Mouse (Mus musculus) CH12.LX (cell line): ENCODE data around the gene Cela3a. TPM values are rescaled to one million over a fixed set of nuclear protein-coding genes. Genes with fewer than 3 reads are reported as not detected.

Experiments used
- DNase-seq: peaks from one replicate; pipeline ENCODE4 v3.0.0-alpha.2; 2013; ENCODE audit errors: extremely low read depth
- H3K27ac ChIP-seq: 2 replicates; pipeline ENCODE4 v1.5.1; 2012; ENCODE audit warnings: low read depth, mild to moderate bottlenecking, control low read depth, moderate library complexity; ENCODE audit not compliant: insufficient read depth
- H3K27me3 ChIP-seq: replicated peaks from 2 replicates; pipeline ENCODE3; 2012; ENCODE audit warnings: inconsistent platforms
- H3K36me3 ChIP-seq, 2 experiments: replicated peaks in 1 of 2; 2 replicates each; pipeline versions ENCODE3 to v1.6.1; 2012; ENCODE audit warnings: inconsistent platforms in 1 of 2, low read length in 1 of 2, mild to moderate bottlenecking in 1 of 2, mixed read lengths in 1 of 2, moderate library complexity in 1 of 2; ENCODE audit not compliant: control insufficient read depth in 1 of 2, insufficient read depth in 1 of 2
- H3K4me1 ChIP-seq, 2 experiments: 2 replicates each; pipeline ENCODE4 v1.6.1; 2012; ENCODE audit warnings: inconsistent platforms in 1 of 2, moderate library complexity in 1 of 2; ENCODE audit not compliant: insufficient read depth in 2 of 2, control insufficient read depth in 1 of 2
- H3K4me2 ChIP-seq: 2 replicates; pipeline ENCODE4 v1.6.1; 2012; ENCODE audit warnings: low read depth, mild to moderate bottlenecking, control low read depth; ENCODE audit not compliant: poor library complexity, insufficient read depth, severe bottlenecking
- H3K4me3 ChIP-seq, 3 experiments: fragments of 150-350 bp in 1 of 3; sonication (generic) in 1 of 3; replicated peaks in 1 of 3; 2 replicates each; pipeline versions ENCODE3 to v1.5.1; 2011 to 2012; ENCODE audit warnings: low read depth in 2 of 3, low read length in 2 of 3, mild to moderate bottlenecking in 2 of 3, moderate library complexity in 2 of 3, control low read depth in 1 of 3, improper control_type of control experiment in 1 of 3, inconsistent platforms in 1 of 3, mixed read lengths in 1 of 3; ENCODE audit not compliant: poor library complexity in 1 of 3
- H3K79me2 ChIP-seq: replicated peaks from 2 replicates; pipeline ENCODE4 v1.6.1; 2012; ENCODE audit warnings: mild to moderate bottlenecking, moderate library complexity; ENCODE audit not compliant: control insufficient read depth, poor library complexity, insufficient read depth, severe bottlenecking; ENCODE audit errors: extremely low read depth
- H3K9ac ChIP-seq: 2 replicates; pipeline ENCODE4 v1.6.1; 2012; ENCODE audit warnings: low read depth, mild to moderate bottlenecking, control low read depth, moderate library complexity; ENCODE audit not compliant: insufficient read depth
- H3K9me3 ChIP-seq: replicated peaks from 2 replicates; pipeline ENCODE3; 2012; ENCODE audit warnings: low read length, inconsistent platforms, mixed read lengths
- BHLHE40 ChIP-seq: IDR thresholded peaks from 2 replicates; pipeline ENCODE4 v1.6.1; 2011; ENCODE audit warnings: mild to moderate bottlenecking, low read depth, low read length, improper control_type of control experiment
- CHD2 ChIP-seq: IDR thresholded peaks from 2 replicates; pipeline ENCODE4 v1.6.1; 2011; ENCODE audit warnings: low read length, improper control_type of control experiment
- CTCF ChIP-seq, 2 experiments: IDR thresholded peaks in 1 of 2; conservative IDR thresholded peaks in 1 of 2; 2 replicates each; pipeline ENCODE4 v1.5.1; 2011 to 2012; ENCODE audit warnings: low read depth in 2 of 2, low read length in 2 of 2, improper control_type of control experiment in 1 of 2, inconsistent platforms in 1 of 2, mild to moderate bottlenecking in 1 of 2, moderate library complexity in 1 of 2
- E2F4 ChIP-seq: IDR thresholded peaks from 2 replicates; pipeline ENCODE4 v1.6.1; 2011; ENCODE audit warnings: low read depth, low read length, improper control_type of control experiment; ENCODE audit not compliant: insufficient replicate concordance
- ELF1 ChIP-seq: IDR thresholded peaks from 2 replicates; pipeline ENCODE4 v1.6.1; 2014; ENCODE audit warnings: low read depth, mild to moderate bottlenecking, inconsistent platforms, low read length, improper control_type of control experiment
- EP300 ChIP-seq: IDR thresholded peaks from 2 replicates; pipeline ENCODE4 v1.6.1; 2011; ENCODE audit warnings: low read length, improper control_type of control experiment
- JUN ChIP-seq: IDR thresholded peaks from 2 replicates; pipeline ENCODE4 v1.6.1; 2011; ENCODE audit warnings: low read depth, mild to moderate bottlenecking, low read length, improper control_type of control experiment, moderate library complexity; ENCODE audit not compliant: insufficient read depth
- MAFK ChIP-seq: IDR thresholded peaks from 2 replicates; pipeline ENCODE4 v1.6.1; 2011; ENCODE audit warnings: low read length, improper control_type of control experiment; ENCODE audit not compliant: insufficient replicate concordance
- MEF2A ChIP-seq: IDR thresholded peaks from 2 replicates; pipeline ENCODE4 v1.6.1; 2014; ENCODE audit warnings: low read depth, mild to moderate bottlenecking, inconsistent platforms, low read length, improper control_type of control experiment, borderline replicate concordance
- MXI1 ChIP-seq: IDR thresholded peaks from 2 replicates; pipeline ENCODE4 v1.6.1; 2011; ENCODE audit warnings: mild to moderate bottlenecking, low read depth, low read length, improper control_type of control experiment
- MYC ChIP-seq: IDR thresholded peaks from 2 replicates; pipeline ENCODE4 v1.6.1; 2011; ENCODE audit warnings: low read depth, mild to moderate bottlenecking, improper control_type of control experiment, low read length
- NELFE ChIP-seq: IDR thresholded peaks from 2 replicates; pipeline ENCODE4 v1.6.1; 2011; ENCODE audit warnings: low read depth, low read length, improper control_type of control experiment
- NRF1 ChIP-seq: IDR thresholded peaks from 2 replicates; pipeline ENCODE4 v1.6.1; 2014; ENCODE audit warnings: low read depth, mild to moderate bottlenecking, inconsistent platforms, low read length, improper control_type of control experiment, moderate library complexity
- POLR2AphosphoS2 ChIP-seq: IDR thresholded peaks from 2 replicates; pipeline ENCODE4 v1.6.1; 2011; ENCODE audit warnings: low read depth, low read length, improper control_type of control experiment
- RAD21 ChIP-seq: IDR thresholded peaks from 2 replicates; pipeline ENCODE4 v1.6.1; 2011; ENCODE audit warnings: low read depth, mild to moderate bottlenecking, low read length, improper control_type of control experiment, moderate library complexity
- RCOR1 ChIP-seq: conservative IDR thresholded peaks from 2 replicates; pipeline ENCODE4 v1.6.1; 2012; ENCODE audit warnings: low read depth, mild to moderate bottlenecking, inconsistent platforms, low read length, improper control_type of control experiment
- SMC3 ChIP-seq: IDR thresholded peaks from 2 replicates; pipeline ENCODE4 v1.6.1; 2011; ENCODE audit warnings: low read depth, low read length, improper control_type of control experiment
- TCF12 ChIP-seq: IDR thresholded peaks from 2 replicates; pipeline ENCODE4 v1.6.1; 2014; ENCODE audit warnings: low read depth, mild to moderate bottlenecking, inconsistent platforms, low read length, improper control_type of control experiment
- USF1 ChIP-seq: IDR thresholded peaks from 2 replicates; pipeline ENCODE4 v1.6.1; 2014; ENCODE audit warnings: low read depth, mild to moderate bottlenecking, inconsistent platforms, low read length, improper control_type of control experiment
- USF2 ChIP-seq: conservative IDR thresholded peaks from 2 replicates; pipeline ENCODE4 v1.6.1; 2011; ENCODE audit warnings: low read depth, low read length, improper control_type of control experiment
- ZC3H11A ChIP-seq: IDR thresholded peaks from 2 replicates; pipeline ENCODE4 v1.6.1; 2012; ENCODE audit warnings: low read depth, mild to moderate bottlenecking, inconsistent platforms, low read length, improper control_type of control experiment
- ZKSCAN1 ChIP-seq: IDR thresholded peaks from 2 replicates; pipeline ENCODE4 v1.6.1; 2012; ENCODE audit warnings: low read depth, inconsistent platforms, low read length, improper control_type of control experiment, borderline replicate concordance
- ZMIZ1 ChIP-seq: IDR thresholded peaks from 2 replicates; pipeline ENCODE4 v1.6.1; 2012; ENCODE audit warnings: low read depth, mild to moderate bottlenecking, inconsistent platforms, low read length, improper control_type of control experiment
- ZNF384 ChIP-seq: IDR thresholded peaks from 2 replicates; pipeline ENCODE4 v1.6.1; 2012; ENCODE audit warnings: low read depth, low read length, improper control_type of control experiment, inconsistent platforms
- dilution Hi-C: fragments of 300-500 bp; cut with MboI; formaldehyde crosslinking; loops from 2 replicates; pipeline ENCODE4 v1.14.3; 2020; ENCODE audit warnings: low sequenced_read_pairs; ENCODE audit not compliant: extremely low pct_unique_long_range_greater_than_20kb, extremely low pct_ligation_motif_present
- in situ Hi-C: fragments of 300-500 bp; cut with MboI; formaldehyde crosslinking; loops from 3 replicates; pipeline ENCODE4 v1.14.3; 2019; ENCODE audit warnings: low sequenced_read_pairs, low pct_ligation_motif_present, low pct_unique_long_range_greater_than_20kb, mixed read lengths
- polyA plus RNA-seq: library from polyadenylated mRNA; unstranded; fragments of >175 nt; gene quantifications from 2 replicates; pipeline ENCODE4 v1.2.1, GENCODE M21; 2012; ENCODE audit warnings: low read depth; ENCODE audit not compliant: insufficient read length
- total RNA-seq, 2 experiments: library from RNA; depleted of rRNA; stranded (reverse); fragments of 300-350 nt in 1 of 2; fragments of >200 nt in 1 of 2; gene quantifications; 2 replicates each; pipeline ENCODE4 v1.2.3; 2012 to 2014

Gene Cela3a
- total and polyA plus RNA-seq, 3 experiments, result not detected

GRCm38 (mm10) chr4:137369954-137370750 is 39.4 kb downstream of the Cela3a start:
- DNase-seq, result no peak
- in situ Hi-C loops (no loop called here), dilution Hi-C loops (no loop called here)
- Histone ChIP-seq H3K79me2 (no peaks in the 10 kb centered on the region), H3K4me2 (no peak overlapping the region), H3K4me1 (peaks cover 28 to 46% of the 10 kb centered on the region in 2 experiments), H3K4me3 (no peak overlapping the region), H3K27me3 (no peaks in the 10 kb centered on the region), H3K27ac (no peak overlapping the region), H3K36me3 (no peaks in the 10 kb centered on the region), H3K9ac (no peak overlapping the region)
- TF ChIP-seq ZNF384 (no peak), MAFK (no peak), NRF1 (no peak), CTCF (conservative IDR thresholded peaks at IDR 0.05 in 1 of 2, IDR thresholded peaks at IDR 0.05 in 1 of 2; ENCODE audit: low read depth in 2 of 2, low read length in 2 of 2) (no peak), ZMIZ1 (no peak), USF2 (no peak), TCF12 (no peak), NELFE (no peak), RCOR1 (no peak), MEF2A (no peak), JUN (no peak), RAD21 (no peak), ZKSCAN1 (no peak)
- TF ChIP-seq, all 38 proteins: peak for 0
- no peaks in the 10 kb centered on the region for H3K9me3 ChIP-seq

- peak overlapping the region; percentile 36 for H3K9ac ChIP-seq
- TF ChIP-seq BHLHE40, result no peak
- TF ChIP-seq USF1, result no peak
- TF ChIP-seq CHD2, result no peak
- TF ChIP-seq MEF2A, result no peak
- no peak for TF ChIP-seq USF2
- TF ChIP-seq E2F4, result no peak
- no peak for TF ChIP-seq POLR2AphosphoS2
- TF ChIP-seq ELF1, result no peak
- TF ChIP-seq EP300, result no peak
- no peak for TF ChIP-seq RCOR1
- no peak for TF ChIP-seq MYC
- TF ChIP-seq MXI1, result no peak
- TF ChIP-seq NRF1, result no peak
- TF ChIP-seq SMC3, result no peak
- no peak for TF ChIP-seq ZC3H11A
- no peak for TF ChIP-seq ZNF384
- DNase-seq, result no peak
- H3K27me3 ChIP-seq, result no peaks in the 10 kb centered on the region
- H3K36me3 ChIP-seq, result no peaks in the 10 kb centered on the region
- no peaks in the 10 kb centered on the region for H3K79me2 ChIP-seq
- H3K4me1 ChIP-seq, result peaks cover 23 to 52% of the 10 kb centered on the region in 2 experiments
- H3K9me3 ChIP-seq, result no peaks in the 10 kb centered on the region
- in situ Hi-C loops, result no loop called here
- peak overlapping the region; percentile 21; the same call in 1 of the 2 replicates for H3K27ac ChIP-seq
- peak overlapping the region; percentile 1 to 37 (median 33) for H3K4me3 ChIP-seq
- dilution Hi-C loops, result no loop called here
- peak overlapping the region; percentile 93 for H3K4me2 ChIP-seq
These were observed 41.4 kb downstream of the Cela3a start for GRCm38 (mm10) chr4:137368198-137368597.
